In genomic region chr5:138920156-138920845, GRCm38 (mm10) we compare ENCODE assay signal across 8 mouse cellular contexts.
DNase-seq lines count a peak whose midpoint lies in the region; ATAC-seq lines count a peak whose summit lies in the region.

No protein-coding gene starts in this region.

- 59% methylated on average over 7 of the region's 7 CpGs for WGBS in forebrain, embryonic 16.5 days

- peak; percentile 84 for ATAC-seq in forebrain, embryonic 16.5 days
- ATAC-seq in inflammation-experienced regulatory T-cells, adult 6 months: no peak

- no peak overlapping the region for H3K4me2 ChIP-seq in forebrain, embryonic 16.5 days (ENCODE audit: low read length)

- DNase-seq in 3134 (ENCODE audit: extremely low read depth, insufficient read length, low spot score) (peak; percentile 16), adipocyte (ENCODE audit: low spot score) (peak; percentile 25)
- DNase-seq in heart, postnatal 25 days (ENCODE audit: low spot score): peak; percentile 69
- peak; percentile 37 to 64 for DNase-seq in left cerebral cortex, adult 9 months (ENCODE audit: low spot score in 2 of 2)
- DNase-seq in right cerebral cortex, postnatal 14 days: peak; percentile 56
- DNase-seq in spleen, postnatal 4 days (ENCODE audit: low spot score in 2 of 2): no peak

- intact Hi-C loops in heart, postnatal 25 days (cut with DNase I): no loop called here

- no peaks in the 10 kb centered on the region for H3K27me3 ChIP-seq in forebrain, embryonic 16.5 days (replicated peaks; ENCODE audit: control insufficient read depth, insufficient read depth, low read length)

- no peaks in the 10 kb centered on the region for H3K9me3 ChIP-seq in forebrain, embryonic 16.5 days (ENCODE audit: control insufficient read depth, low read length)

- H3K4me1 ChIP-seq in forebrain, embryonic 16.5 days (replicated peaks; ENCODE audit: control insufficient read depth, insufficient read depth, low read length): peaks cover 5% of the 10 kb centered on the region; the same call in 1 of the 2 replicates

- H3K9ac ChIP-seq in forebrain, embryonic 16.5 days (replicated peaks; ENCODE audit: low read depth, low read length): no peak overlapping the region

- no peak overlapping the region for H3K27ac ChIP-seq in forebrain, embryonic 16.5 days (ENCODE audit: low read length)

- H3K4me3 ChIP-seq in forebrain, embryonic 16.5 days (replicated peaks; ENCODE audit: low read length): no peak overlapping the region

- no peaks in the 10 kb centered on the region for H3K36me3 ChIP-seq in forebrain, embryonic 16.5 days (ENCODE audit: control insufficient read depth, insufficient read depth)

Comparison
In these comparisons a context has a peak if more than half of its experiments do, and no peak if none do; other contexts are left out.
1. DNase-seq: peak in 3134 (single experiment), adipocyte (single experiment), heart, postnatal 25 days (single experiment), left cerebral cortex, adult 9 months (2 of 2) and right cerebral cortex, postnatal 14 days (single experiment); none in spleen, postnatal 4 days (0 of 2).